Mouse (Mus musculus): Measurements from ENCODE around the gene Ngef.
A peak's percentile ranks its signal among the peaks of the same experiment; 100 is the strongest.

Gene Ngef

DNA sequence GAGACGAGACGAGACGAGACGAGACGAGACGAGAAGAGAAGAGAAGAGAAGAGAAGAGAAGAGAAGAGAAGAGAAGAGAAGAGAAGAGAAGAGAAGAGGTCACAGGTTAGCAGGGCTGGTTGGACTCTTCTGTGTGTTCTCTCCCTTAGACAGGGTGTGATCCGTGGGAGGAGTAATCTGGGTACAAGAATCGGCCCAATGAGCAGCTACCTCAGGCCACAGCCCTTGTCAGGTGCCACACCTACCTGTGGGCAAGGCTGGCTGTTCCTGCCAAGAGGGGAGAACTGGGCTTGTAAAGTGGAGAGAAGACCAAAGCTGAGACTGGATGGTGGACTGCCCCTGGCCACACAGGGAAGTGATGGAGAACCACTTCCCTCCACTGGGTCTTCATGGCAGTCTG lies 7.9 kb downstream of the Ngef start:
- no peak for DNase-seq (ENCODE audit: low read depth, low spot score)

DNA sequence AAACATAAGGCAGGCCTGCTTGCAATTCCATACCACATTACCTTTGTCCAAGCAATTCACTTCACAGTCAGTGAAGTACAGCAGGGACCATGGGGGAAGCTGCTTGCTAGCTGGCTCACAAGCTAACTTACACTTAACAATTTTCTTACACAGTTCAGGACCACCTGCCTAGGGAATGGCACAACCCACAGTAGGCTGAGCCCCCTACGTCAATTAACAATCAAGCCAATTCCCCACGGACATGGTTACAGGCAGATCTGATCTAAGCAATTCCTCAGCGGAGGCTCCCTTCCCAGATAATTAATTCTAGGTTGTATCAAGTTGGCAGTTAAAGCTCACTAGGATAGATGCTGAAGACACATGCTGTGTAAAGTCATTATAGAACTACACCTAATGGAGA lies 10.7 kb downstream of the Ngef start:
- no peak for DNase-seq (ENCODE audit: low read depth, low spot score)

DNA sequence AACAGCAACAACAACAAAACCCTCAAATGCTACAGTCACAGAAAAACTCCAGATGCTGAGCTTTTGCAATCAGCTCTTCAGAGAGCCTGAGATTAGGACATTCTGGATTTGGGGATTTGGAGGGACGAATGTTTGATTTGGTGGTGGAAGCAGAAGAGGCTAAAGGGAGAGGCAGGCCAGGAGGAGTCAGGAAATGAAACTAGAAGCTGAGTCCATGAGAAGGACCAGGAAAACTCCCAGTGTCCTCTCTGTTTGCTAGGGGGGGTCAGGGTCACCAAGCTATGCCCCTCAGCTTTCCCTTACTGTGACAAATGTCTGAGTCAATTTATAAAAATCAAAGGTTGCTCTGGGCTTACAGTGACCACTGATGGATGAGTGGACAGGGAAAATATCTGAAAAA lies 20.1 kb downstream of the Ngef start:
- DNase-seq (ENCODE audit: low read depth, low spot score), result no peak

DNA sequence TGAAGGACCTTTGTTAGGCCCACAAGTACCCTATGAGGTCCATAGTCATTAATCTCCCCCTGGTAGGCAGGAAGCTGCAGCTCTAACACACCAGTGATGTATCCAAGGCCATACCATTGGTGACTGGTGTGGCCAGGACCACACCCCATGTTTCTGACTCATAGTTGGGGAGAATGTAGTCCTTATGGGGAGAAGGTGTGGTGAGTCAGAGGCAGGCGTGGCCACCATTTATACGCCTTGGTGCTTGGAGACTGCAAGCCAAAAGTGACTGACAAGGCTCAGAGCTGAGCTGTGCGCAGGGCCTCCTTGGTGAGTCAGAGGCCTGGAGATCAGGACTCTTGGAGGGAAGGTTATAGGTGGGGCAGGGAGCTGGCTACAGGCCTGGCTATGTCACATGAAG lies 22.7 kb downstream of the Ngef start:
- no peak for DNase-seq (ENCODE audit: low read depth, low spot score)

DNA sequence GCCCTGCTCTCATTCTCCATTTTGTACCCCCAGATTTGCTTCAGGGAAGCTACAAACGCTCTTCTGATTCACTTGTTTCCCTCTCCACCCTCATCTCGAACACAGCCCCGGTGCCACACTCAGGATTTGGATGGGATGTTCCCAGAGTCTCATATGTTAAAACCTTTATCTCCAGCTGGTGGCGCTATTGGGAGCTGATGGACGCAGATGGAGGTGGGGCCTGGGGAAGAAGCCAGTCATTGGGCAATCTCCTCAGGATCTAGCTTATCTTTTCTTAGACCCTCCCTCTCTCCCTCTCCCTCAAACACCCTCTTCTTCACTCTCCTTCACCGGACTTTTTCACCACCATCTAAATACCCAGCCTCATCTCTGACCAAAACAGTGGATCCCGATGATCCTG lies 32.1 kb downstream of the Ngef start:
- DNase-seq (ENCODE audit: low read depth, low spot score), result peak; percentile 42

DNA sequence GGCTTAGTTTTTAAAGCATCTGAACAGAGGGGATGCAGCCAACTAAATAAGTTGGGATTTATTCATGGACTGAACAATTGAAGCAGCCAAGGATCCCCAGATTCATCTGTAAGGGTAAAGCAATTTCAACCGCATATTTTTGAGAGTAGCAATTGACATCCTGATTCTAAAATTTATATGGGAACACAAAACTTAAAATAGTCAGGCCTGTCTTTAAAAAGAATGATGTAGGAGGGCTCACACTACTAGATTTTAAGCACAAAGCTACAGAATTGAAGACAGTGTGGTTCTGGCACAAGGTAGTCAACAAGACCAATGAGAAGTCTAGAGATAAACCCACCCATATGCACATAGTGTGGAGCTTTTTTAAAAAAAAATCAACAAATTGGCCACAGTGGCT lies 36.7 kb downstream of the Ngef start:
- no peak for DNase-seq (ENCODE audit: low read depth, low spot score)

DNA sequence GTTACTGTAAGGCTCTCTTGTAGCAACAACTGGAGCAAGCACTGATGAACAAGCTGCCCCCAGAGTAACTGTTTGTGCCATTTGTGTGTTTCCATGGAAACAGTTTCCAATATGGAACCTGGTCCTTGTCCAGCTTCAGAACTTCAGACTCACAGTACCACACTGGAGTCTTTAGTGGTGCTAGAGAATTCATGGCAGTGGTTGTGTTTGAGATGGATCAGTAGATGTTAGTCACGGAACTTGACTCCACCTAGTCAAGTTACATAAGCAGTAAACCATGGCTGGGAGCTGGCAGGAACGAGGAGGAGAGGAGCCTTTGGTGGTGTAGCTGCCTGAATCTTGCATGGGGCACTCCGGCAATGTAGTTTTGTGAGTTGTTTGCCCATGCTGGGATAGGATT lies 39.6 kb downstream of the Ngef start:
- no peak for DNase-seq (ENCODE audit: low read depth, low spot score)

DNA sequence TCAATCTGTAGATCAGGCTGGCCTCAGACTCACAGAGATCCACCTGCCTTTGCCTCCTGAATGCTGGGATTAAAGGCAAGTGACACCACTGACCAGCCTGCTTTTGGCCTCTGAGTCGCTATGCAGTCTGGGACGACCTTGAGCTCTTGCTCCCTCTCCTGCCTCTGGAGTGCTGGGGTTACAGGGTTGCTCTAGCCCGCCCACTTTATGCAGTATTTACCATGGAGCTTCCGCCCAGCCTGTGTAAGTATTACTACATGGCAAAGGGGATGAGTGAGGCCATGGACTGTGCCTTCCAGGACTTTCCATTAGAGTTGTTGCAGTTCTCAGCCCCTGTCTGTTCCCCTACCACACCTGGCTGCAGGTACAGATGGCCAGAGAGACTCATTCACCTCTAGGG lies 41.3 kb downstream of the Ngef start:
- DNase-seq (ENCODE audit: low read depth, low spot score), result no peak

DNA sequence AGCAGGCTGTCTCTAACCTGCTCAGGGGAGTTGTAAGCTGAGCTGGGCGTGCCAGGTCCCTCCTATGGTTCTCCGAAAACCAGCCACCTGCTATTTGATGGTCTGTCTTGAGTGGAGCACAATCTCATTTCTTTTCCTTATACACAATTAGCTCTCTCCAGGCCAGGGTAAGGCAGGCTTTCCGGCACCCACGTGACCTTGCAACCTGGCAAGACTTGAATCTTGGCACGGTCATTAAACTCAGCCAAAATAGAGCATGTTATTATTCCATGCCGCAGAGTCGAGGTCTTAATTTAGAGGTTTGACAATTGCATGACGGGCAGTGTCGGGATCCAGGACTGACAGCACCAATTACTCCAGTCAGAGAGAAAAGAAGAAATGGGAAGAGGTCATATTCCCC lies 46.5 kb downstream of the Ngef start:
- DNase-seq (ENCODE audit: low read depth, low spot score), result no peak

DNA sequence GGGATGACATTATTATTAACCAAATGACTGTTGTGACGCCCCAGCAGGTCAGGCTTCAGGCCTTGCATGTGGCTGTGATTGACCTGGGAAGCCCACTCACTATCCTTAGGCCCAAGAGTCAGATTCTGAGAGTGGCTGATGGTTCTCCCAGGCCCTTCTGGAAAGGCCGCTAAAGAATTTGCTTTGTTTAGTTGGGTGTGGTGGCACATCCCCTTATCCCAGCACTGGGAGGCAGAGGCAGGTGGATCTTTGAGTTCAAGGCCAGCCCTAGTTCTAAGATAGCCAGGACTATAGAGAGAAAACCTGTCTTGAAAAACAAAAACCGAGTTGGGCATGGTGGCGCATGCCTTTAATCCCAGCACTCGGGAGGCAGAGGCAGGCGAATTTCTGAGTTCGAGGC lies 48.6 kb downstream of the Ngef start:
- no peak for DNase-seq (ENCODE audit: low read depth, low spot score)

DNA sequence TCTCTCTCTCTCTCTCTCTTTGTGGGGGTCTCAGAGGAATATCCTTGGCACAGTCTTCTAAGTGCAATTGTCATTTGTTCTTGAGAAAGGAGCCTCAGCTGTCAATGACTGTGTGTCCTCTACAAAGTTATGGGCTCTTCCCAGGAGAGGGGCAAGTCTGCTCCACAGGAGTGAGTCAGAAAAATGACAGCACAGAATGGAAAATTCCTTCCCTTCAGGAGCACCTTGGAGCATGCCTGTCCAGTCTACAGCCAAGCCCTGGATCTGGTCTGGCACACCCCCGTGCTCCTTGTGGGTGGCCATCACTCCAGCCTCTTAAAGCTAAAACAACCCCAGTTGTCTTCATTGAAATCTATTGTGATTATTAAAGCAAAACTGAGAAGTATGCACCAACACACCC lies 52.1 kb downstream of the Ngef start:
- peak; percentile 15 for DNase-seq (ENCODE audit: low read depth, low spot score)

DNA sequence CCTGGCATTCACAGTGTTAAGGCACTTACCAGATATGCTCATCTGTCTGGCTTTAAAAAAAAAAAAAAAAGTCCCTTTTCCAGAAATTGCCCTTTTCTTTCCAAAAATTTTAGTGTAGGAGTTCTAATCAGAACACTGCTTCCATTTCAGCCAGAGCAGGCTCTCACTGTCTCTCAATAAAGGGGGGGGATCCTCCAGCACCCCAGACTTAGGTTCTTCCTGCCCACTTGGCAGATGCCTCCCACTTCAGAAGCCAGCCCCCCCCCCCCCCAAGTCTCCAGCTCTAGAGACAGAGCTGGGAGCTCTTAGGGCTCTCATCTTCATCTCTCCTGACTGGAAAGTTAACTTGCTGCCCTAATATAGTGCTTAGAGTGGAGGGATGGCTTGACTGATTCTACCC lies 53.2 kb downstream of the Ngef start:
- no peak for DNase-seq (ENCODE audit: low read depth, low spot score)

DNA sequence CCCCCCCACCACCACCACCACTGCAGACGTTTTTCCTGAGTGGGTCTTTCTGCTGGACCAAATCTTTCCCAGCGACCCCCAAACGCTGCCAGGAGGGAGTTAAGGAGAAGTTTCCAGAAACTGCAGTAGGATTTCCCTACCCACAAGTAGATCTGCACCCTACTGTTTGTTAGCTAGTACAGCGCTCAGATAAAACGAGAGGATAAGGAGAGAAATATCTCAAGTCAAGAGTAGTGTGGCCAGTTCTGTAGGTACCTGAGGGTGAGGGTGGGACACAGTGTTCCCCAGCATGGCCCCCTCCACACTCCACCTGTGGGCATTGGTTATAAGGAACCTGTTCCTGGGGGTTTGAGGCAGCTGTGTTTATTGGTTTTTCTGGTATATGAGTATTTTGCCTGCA lies 62.8 kb downstream of the Ngef start:
- no peak for DNase-seq (ENCODE audit: low read depth, low spot score)

DNA sequence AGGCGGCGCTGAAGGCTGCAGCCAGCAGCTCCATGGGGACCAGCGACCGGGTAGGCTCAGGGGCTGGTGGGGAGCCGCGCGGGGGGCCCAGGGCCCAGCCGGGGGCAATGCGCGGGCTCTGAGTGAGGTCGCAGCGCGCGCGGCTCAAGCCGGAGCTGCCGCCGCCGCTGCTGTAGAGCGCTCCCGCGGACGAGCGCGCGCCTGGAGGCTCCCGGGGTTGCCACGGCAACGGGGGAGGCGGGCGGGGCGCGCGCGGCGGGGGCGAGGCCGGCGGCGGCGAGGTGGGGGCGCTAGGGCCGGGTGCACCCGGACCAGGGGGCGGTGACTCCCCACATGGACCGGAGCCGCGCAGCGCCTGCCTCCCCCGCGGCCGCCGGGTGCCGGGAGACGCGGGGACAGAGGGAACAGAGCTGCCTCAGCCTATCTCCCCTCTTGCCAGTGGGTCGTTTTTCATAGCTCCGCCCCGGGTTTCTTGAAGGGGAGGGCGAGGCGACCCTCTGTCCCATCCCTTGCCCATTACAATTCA lies 63.4 kb downstream of the Ngef start:
- DNase-seq (ENCODE audit: low read depth, low spot score), result no peak

DNA sequence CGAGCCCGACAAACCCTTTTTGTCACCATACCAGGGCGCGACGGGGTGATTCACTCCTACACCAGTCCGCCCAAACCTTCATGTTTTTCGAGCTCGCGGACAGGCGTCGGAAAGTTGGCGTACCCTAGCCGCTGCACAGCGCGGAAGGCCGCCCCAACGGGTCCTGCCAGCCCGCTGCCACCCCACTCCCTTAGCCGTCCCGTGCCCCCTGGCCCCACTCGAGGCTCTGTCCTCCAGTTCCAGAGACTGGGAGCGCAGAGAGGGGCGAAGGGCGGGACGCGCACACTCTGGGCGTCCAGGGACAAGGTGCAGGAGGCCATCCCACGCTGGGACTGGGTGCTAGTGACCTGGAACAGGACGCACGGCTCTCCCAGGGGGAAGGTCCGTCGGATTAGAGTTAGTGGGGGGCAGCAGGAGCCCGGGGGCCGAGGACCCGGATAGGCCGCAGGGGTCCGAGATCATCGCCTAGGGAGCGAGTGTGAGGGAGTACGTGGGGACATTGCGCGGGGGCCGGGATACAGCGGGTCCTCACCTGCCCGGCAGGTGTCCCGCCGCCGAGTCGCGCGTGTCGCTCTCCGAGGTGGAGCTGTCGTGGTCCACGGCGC lies 64.0 kb downstream of the Ngef start, which contains the start of gene Neu2:
Gene Neu2 (plus strand): TSS at position 329 of the 605 bp plus-strand sequence.
- DNase-seq (ENCODE audit: low read depth, low spot score), result no peak

DNA sequence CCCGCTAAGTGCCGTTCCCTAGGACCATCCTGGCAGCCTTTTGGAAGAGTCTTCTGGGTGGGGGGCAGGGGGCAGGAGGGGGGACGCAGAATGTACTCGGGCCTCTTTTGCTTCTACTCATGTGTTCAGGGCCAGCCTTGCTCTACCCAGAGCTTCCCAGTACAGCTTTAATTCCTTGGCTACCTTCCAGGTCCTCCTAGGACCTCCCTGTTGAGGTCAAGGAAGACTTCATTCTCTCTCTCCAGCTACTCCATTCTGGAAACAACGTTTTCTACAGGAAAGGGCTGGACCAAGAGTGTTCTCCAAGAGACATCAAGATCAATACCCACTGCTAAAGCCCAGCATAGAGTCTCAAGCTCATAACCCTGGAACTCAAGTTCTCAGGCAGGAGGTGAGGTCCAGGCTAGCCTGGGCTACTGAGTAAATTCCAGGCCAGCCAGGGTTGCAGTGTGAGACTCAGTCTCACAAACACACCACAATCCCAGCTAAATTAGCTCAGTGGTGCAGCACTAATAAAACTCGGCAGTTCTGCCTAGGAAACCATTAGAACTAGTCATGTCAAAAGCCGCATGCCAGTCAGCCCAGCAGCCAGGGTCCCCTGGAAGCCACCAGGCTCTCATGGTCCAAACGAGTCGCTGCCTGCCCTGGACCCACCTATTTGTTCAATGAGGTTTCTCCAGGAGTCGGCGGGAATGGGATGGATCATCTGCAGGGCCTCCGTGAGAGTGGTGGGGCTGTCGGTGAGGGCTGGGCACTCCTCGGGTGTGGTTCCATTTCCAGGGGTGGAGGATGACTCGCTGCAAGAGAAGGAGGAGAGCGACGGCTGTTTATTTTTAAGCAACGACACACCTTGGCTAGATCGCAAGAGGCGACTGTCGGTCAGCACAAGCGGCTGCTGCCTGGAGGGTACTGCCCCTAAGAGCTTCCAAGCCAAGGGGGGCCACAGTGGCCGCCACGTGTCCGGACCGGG lies 64.8 kb downstream of the Ngef start:
- DNase-seq (ENCODE audit: low read depth, low spot score), result no peak

DNA sequence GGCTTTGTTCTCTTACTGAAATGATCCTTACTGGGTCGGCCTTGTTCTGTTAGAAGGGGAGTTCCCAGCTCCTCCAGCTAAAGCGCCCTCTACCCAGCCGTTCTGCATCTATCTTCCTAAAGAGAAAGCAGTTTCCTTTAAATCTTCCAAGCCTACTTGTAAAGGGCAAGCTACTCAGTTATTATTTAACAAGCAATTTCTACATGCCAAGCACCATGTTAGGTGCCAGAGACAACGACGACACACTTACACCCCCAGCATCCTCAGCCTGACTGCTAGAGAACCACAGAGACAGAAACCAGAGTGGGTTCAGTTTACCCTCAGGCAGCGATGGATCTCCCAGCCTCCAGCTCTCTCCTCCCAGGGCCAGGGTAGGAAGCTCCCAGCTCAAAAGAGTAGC lies 65.8 kb downstream of the Ngef start:
- no peak for DNase-seq (ENCODE audit: low read depth, low spot score)

DNA sequence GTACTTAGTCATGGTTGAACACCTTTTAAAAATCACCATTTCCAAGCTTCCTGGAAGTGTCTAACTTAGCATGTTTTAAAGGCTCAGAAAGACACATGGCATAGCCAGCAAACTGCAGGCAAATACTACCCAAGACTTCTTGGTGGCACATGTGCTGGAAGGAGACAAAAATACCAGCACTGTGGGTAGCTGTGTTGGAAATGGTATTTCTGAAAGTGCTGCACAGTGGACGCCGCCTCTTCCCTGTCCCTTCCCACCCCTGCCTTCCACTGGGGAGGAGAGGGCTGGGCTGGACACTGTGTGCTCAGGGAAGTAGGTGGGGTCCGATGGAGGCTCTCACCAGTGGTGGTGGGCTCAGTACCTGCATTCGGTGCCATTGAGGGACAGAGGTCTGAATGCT lies 68.1 kb downstream of the Ngef start:
- DNase-seq (ENCODE audit: low read depth, low spot score), result no peak

DNA sequence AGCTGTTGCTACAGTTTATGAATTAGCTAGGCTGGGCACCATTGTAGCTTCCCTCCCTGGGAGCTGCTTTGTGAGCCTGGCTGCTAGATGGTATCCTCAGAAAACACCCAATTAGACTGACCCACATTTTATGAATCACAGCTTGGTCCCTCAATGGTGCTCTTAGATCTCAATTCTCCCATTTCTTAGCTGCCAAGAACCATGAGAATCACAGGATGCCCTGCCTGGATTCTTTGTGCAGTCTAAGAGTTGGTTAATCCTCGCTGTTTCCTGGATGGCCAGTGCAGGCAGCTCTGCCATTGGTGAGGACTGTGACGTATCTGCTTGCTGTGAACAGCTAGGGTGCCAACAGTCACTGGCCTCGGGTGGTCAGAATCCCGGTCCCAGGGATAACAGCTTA lies 80.1 kb downstream of the Ngef start:
- no peak for DNase-seq (ENCODE audit: low read depth, low spot score)

DNA sequence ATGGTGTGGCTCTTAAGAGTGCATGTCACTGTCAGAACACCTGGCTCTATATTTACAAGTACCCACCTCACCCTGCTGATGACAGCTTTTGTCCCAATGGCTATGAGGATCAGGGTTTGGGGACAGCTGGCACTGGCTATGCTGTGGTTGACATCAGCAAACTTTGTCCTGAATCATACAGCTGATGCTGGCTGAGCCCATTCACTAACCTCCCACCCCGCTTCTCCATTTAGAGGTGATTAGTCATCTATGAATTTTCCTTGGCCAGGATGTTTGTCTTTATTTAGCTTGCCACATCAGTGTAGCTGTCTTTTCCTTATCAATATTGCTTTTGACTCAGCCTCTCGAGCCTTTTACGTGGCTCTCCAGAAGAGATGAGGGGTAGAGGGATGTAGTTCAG lies 81.4 kb downstream of the Ngef start:
- DNase-seq (ENCODE audit: low read depth, low spot score), result no peak

DNA sequence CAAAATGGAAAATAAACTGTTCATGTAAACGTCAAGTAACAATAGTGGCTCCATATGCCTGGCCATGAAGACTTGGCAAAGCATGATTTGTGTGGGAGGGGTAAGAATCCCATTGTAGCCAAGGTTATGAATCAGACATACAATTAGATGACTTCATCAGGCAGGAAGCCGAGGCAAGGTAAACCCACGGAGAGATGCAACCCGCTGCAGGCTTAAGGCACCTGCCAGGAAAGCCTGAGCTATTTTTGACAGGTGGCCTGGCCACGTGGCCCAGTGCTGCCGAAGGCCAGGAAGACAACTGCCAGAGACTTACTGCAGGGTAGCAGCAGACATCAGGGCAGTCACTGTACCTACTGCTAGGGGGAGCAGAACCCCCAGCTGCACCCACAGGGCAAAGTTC lies 87.3 kb downstream of the Ngef start:
- peak; percentile 41 for DNase-seq (ENCODE audit: low read depth, low spot score)

DNA sequence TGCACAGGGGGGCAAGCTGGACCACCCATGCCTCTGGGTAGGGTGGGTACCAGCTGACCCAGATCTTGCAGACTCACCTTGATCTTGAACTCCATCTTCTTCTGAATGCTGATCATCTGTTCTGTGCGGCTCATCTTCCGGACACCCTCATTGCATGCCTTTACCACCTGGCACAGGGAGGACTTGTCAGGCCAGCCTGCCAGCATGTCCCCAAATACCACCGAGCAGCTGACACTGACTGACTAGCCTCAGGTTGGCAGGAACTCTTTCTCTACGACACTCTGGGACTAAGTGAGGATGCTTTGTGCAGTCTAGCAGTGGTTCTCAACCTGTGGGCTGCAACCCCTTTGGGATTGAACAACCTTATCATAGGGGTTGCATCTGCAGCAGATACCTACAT lies 91.1 kb downstream of the Ngef start:
- DNase-seq (ENCODE audit: low read depth, low spot score), result peak; percentile 7
